Mouse (Mus musculus): ENCODE data around the gene Galnt2. TPM values are rescaled to one million over a fixed set of nuclear protein-coding genes. Genes with fewer than 3 reads are reported as not detected.
A peak's percentile ranks its signal among the peaks of the same experiment; 100 is the strongest.

The Galnt2 gene
- total and polyA plus RNA-seq, 2 experiments from 2014 or later: 30.3 to 35.4 TPM

GRCm38 (mm10) chr8:124198230-124198629 is 33.0 kb upstream of the Galnt2 start:
- Histone ChIP-seq H3K9me3 (replicated peaks; ENCODE audit: control insufficient read depth, low read length) (no peaks in the 10 kb centered on the region), H3K4me3 (ENCODE audit: low read depth, low read length) (no peak overlapping the region), H3K36me3 (replicated peaks; ENCODE audit: control insufficient read depth, insufficient read depth, low read length) (no peaks in the 10 kb centered on the region), H3K4me1 (ENCODE audit: control insufficient read depth, insufficient read depth) (no peaks in the 10 kb centered on the region), H3K9ac (replicated peaks; ENCODE audit: low read depth, low read length) (no peak overlapping the region), H3K27ac (ENCODE audit: low read depth) (no peak overlapping the region), H3K4me2 (ENCODE audit: low read depth, low read length) (no peak overlapping the region), H3K27me3 (ENCODE audit: control insufficient read depth, insufficient read depth, low read length) (peaks cover 5% of the 10 kb centered on the region; the same call in 1 of the 2 replicates)
- ATAC-seq (ENCODE audit: insufficient read depth, low read depth) (no peak), DNase-seq (ENCODE audit: low spot score) (no peak)
- no peak for TF ChIP-seq EP300 (IDR thresholded peaks at IDR 0.05; ENCODE audit: low read depth)
- TF ChIP-seq CTCF (IDR thresholded peaks at IDR 0.05; ENCODE audit: low read depth): no peak
- WGBS: 85% methylated on average over 7 of the region's 7 CpGs

DNA sequence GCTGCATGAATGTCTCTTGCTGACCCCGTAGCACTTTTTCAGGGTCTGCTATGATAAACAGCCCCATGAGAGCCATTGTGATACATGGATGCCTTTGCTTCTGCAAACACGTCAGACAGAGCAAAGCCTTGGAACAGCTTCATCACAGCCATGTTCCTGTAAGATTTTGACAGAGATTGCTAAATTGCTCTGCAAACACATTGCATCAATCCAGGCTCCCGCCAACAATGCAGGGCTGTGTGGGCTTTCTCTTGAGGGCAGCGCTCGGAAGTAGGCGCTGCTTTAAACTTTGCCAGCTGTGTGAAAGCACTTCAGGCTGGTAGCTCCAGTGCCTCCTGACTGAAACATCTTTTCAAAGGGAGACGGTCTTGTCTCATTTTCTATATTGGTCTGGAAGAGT is 30.8 kb upstream of the Galnt2 start:
- Histone ChIP-seq H3K4me1 (ENCODE audit: control insufficient read depth, insufficient read depth) (no peaks in the 10 kb centered on the region), H3K9ac (replicated peaks; ENCODE audit: low read depth, low read length) (no peak overlapping the region), H3K4me2 (ENCODE audit: low read depth, low read length) (no peak overlapping the region), H3K36me3 (replicated peaks; ENCODE audit: control insufficient read depth, insufficient read depth, low read length) (no peaks in the 10 kb centered on the region), H3K4me3 (ENCODE audit: low read depth, low read length) (no peak overlapping the region), H3K9me3 (replicated peaks; ENCODE audit: control insufficient read depth, low read length) (no peaks in the 10 kb centered on the region), H3K27ac (ENCODE audit: low read depth) (no peak overlapping the region), H3K27me3 (ENCODE audit: control insufficient read depth, insufficient read depth, low read length) (peaks cover 5% of the 10 kb centered on the region; the same call in 1 of the 2 replicates)
- 55% methylated on average over 7 of the region's 7 CpGs for WGBS
- no peak for ATAC-seq (ENCODE audit: insufficient read depth, low read depth)
- no peak for DNase-seq (ENCODE audit: low spot score)
- TF ChIP-seq EP300 (IDR thresholded peaks at IDR 0.05; ENCODE audit: low read depth) (no peak), CTCF (IDR thresholded peaks at IDR 0.05; ENCODE audit: low read depth) (no peak)

DNA sequence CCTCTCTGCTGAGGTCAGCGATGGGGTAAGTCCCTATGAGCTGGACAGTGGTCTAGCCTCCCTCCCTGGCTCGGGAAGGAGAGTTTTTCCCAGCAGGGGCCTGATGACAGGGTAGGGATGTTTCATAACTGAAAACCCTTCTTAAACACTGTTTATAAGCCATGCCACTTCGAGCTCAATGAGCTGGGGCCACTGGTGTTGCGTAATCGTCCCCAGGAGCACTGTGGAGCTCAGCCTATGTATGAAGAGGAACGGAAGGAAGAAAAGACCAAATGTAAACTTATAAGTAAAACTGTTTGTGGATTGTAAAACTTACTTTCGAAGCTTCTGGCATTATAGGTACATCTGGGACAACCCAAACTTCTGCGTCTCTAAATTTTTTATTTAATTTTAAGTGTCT is 29.5 kb upstream of the Galnt2 start:
- Histone ChIP-seq H3K4me1 (ENCODE audit: control insufficient read depth, insufficient read depth) (no peaks in the 10 kb centered on the region), H3K36me3 (replicated peaks; ENCODE audit: control insufficient read depth, insufficient read depth, low read length) (no peaks in the 10 kb centered on the region), H3K9me3 (replicated peaks; ENCODE audit: control insufficient read depth, low read length) (no peaks in the 10 kb centered on the region), H3K4me2 (ENCODE audit: low read depth, low read length) (no peak overlapping the region), H3K27ac (ENCODE audit: low read depth) (no peak overlapping the region), H3K4me3 (ENCODE audit: low read depth, low read length) (no peak overlapping the region), H3K27me3 (ENCODE audit: control insufficient read depth, insufficient read depth, low read length) (peaks cover 5% of the 10 kb centered on the region; the same call in 1 of the 2 replicates), H3K9ac (replicated peaks; ENCODE audit: low read depth, low read length) (no peak overlapping the region)
- ATAC-seq (ENCODE audit: insufficient read depth, low read depth) (no peak), DNase-seq (ENCODE audit: low spot score) (no peak)
- TF ChIP-seq EP300 (IDR thresholded peaks at IDR 0.05; ENCODE audit: low read depth) (no peak), CTCF (IDR thresholded peaks at IDR 0.05; ENCODE audit: low read depth) (no peak)
- 86% methylated on average over 8 of the region's 8 CpGs for WGBS

GRCm38 (mm10) chr8:124202895-124203294 is 28.3 kb upstream of the Galnt2 start:
- ATAC-seq (ENCODE audit: insufficient read depth, low read depth) (no peak), DNase-seq (ENCODE audit: low spot score) (no peak)
- Histone ChIP-seq H3K4me1 (ENCODE audit: control insufficient read depth, insufficient read depth) (no peaks in the 10 kb centered on the region), H3K9me3 (replicated peaks; ENCODE audit: control insufficient read depth, low read length) (no peaks in the 10 kb centered on the region), H3K4me3 (ENCODE audit: low read depth, low read length) (no peak overlapping the region), H3K27me3 (ENCODE audit: control insufficient read depth, insufficient read depth, low read length) (peaks cover 4% of the 10 kb centered on the region; the same call in 1 of the 2 replicates), H3K4me2 (ENCODE audit: low read depth, low read length) (no peak overlapping the region), H3K9ac (replicated peaks; ENCODE audit: low read depth, low read length) (no peak overlapping the region), H3K36me3 (replicated peaks; ENCODE audit: control insufficient read depth, insufficient read depth, low read length) (no peaks in the 10 kb centered on the region), H3K27ac (ENCODE audit: low read depth) (no peak overlapping the region)
- 78% methylated on average over 5 of the region's 5 CpGs for WGBS
- TF ChIP-seq CTCF (IDR thresholded peaks at IDR 0.05; ENCODE audit: low read depth) (no peak), EP300 (IDR thresholded peaks at IDR 0.05; ENCODE audit: low read depth) (no peak)

DNA sequence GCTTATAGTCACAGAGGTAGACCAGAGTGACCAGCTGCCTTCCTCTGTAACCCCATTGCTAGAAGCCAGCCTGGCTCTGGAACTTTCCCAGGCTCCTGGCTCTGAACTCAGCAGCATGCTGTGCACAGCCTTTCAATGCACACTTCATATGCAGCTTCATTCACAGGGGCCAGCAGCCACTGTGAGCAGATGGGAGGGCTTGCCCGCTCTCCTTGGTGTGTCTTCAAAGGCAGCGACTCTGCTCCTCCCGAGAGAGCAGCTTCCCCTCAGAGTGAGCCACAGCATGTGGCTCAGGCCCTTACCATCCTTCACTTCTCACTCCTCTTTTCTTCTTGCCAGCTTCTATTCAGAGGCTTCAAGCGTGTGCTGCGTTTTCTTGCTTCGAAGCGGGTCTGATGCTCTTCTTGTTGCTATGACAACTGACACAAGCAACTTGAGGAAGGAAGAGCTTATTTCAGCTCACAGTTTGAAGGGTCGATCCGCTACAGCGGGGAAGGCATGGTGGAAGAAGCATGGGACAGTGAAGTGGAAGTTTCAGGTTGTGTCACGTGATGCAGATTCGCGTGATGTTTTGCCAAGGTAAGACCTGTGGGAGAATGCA is 27.1 kb upstream of the Galnt2 start:
- Histone ChIP-seq H3K9ac (replicated peaks; ENCODE audit: low read depth, low read length) (no peak overlapping the region), H3K36me3 (replicated peaks; ENCODE audit: control insufficient read depth, insufficient read depth, low read length) (no peaks in the 10 kb centered on the region), H3K9me3 (replicated peaks; ENCODE audit: control insufficient read depth, low read length) (no peaks in the 10 kb centered on the region), H3K4me2 (ENCODE audit: low read depth, low read length) (no peak overlapping the region), H3K27ac (ENCODE audit: low read depth) (no peak overlapping the region), H3K4me1 (ENCODE audit: control insufficient read depth, insufficient read depth) (no peaks in the 10 kb centered on the region), H3K4me3 (ENCODE audit: low read depth, low read length) (no peak overlapping the region), H3K27me3 (ENCODE audit: control insufficient read depth, insufficient read depth, low read length) (no peaks in the 10 kb centered on the region)
- DNase-seq (ENCODE audit: low spot score) (no peak), ATAC-seq (ENCODE audit: insufficient read depth, low read depth) (no peak)
- 90% methylated on average over 13 of the region's 13 CpGs for WGBS
- TF ChIP-seq CTCF (IDR thresholded peaks at IDR 0.05; ENCODE audit: low read depth) (no peak), EP300 (IDR thresholded peaks at IDR 0.05; ENCODE audit: low read depth) (no peak)

GRCm38 (mm10) chr8:124212148-124212547 is 19.0 kb upstream of the Galnt2 start:
- no peaks in the 10 kb centered on the region for H3K27me3 ChIP-seq (ENCODE audit: control insufficient read depth, insufficient read depth, low read length)
- peak; percentile 32 for DNase-seq (ENCODE audit: low spot score)
- H3K4me3 ChIP-seq (ENCODE audit: low read depth, low read length): no peak overlapping the region
- no peak overlapping the region for H3K4me2 ChIP-seq (ENCODE audit: low read depth, low read length)
- H3K36me3 ChIP-seq (replicated peaks; ENCODE audit: control insufficient read depth, insufficient read depth, low read length): no peaks in the 10 kb centered on the region
- H3K4me1 ChIP-seq (ENCODE audit: control insufficient read depth, insufficient read depth): 0 out of 2 replicates have a peak, but pooled peaks cover 3% of the 10 kb centered on the region
- no peak for TF ChIP-seq EP300 (IDR thresholded peaks at IDR 0.05; ENCODE audit: low read depth)
- TF ChIP-seq CTCF (IDR thresholded peaks at IDR 0.05; ENCODE audit: low read depth): no peak
- WGBS: 20% methylated on average over 2 of the region's 2 CpGs
- peak; percentile 70 for ATAC-seq (ENCODE audit: insufficient read depth, low read depth)
- H3K9ac ChIP-seq (replicated peaks; ENCODE audit: low read depth, low read length): no peak overlapping the region
- no peaks in the 10 kb centered on the region for H3K9me3 ChIP-seq (replicated peaks; ENCODE audit: control insufficient read depth, low read length)
- H3K27ac ChIP-seq (ENCODE audit: low read depth): peak overlapping the region; percentile 21

All from heart, postnatal 0 days (tissue).